Mouse (Mus musculus) neural tube, embryonic 10.5 days (tissue): ENCODE measurements around the gene Sgsm1.

ENCODE experiments used
- DNase-seq: peaks from one replicate; pipeline ENCODE4 v3.0.0-alpha.2; 2017; ENCODE audit warnings: low spot score; ENCODE audit errors: extremely low spot score

The Sgsm1 gene

DNA sequence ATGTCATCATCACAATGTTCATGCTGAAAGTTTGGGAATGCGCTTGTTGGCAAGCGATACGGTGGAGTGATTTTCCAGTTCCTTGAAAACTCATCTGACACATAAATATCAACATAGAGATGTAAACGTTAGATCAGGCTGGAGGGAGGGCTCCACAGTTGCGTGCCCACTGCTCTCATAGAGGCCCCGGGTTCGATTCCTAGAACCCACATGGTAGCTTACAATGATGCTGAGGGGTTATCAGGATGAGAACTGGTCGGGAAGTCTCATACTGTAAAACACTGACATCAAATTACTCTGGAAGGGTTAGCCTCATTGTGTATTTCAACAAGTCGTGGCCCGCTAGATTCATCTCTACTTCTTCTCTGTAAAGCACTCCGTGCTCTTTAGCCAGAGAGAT lies 24.5 kb downstream of the Sgsm1 start:
- DNase-seq, result no peak

DNA sequence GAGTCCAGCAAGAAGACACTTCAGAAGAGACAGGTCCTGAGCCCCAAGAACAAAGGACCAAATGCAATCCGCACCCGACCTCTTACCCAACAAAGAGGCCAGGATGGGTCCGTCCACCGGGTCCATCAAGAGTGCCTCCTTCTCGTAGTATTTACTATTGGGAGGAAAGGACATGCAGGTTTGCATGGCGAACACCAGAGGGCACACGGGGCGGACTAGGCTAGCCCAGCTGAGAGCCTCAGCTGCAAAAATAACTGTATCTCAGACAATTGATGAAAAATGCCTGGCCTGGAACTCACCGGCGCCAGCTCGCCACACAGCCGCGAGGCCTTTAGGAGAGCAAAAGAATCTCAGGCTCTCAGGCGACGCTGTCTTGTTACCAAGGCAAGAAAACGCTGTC lies 25.0 kb downstream of the Sgsm1 start:
- no peak for DNase-seq

DNA sequence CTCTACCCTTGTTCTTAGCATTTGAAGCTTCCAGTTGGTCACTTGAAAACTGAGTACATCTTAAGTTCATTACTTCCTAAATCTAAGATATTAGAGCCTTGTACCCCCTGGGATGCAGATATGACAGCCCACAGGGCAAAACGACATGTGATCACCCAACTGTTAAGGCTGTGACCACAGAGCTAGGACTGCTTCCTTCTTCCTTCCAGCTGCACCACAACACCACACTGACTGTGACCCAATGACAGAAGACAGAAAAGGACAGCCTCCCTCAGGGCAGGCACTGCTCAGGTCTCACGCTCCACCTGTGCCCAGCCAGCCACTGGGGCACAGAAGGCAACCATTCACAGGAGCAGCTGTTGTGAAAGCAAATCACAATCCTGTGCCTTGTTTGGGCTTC lies 26.9 kb downstream of the Sgsm1 start:
- DNase-seq, result no peak

DNA sequence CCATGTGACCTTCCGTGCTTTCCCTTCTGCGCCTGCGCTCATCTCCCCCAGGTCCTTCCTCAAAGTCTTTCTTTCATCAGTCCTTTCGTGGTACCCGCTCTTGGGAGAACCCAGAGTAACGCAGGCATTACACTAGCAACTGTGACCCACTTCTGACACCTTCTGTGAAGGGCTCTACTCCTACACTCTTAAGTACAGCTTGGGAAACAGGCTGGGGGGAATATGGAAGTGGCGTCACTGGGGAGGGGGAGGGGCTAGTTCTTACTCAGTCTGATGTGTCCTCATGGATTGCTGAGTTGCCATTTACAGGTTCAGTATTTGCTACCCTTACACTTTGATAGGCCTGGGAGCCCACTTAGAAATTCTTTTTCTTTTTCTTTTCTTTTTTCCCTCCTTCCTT lies 29.0 kb downstream of the Sgsm1 start:
- no peak for DNase-seq

DNA sequence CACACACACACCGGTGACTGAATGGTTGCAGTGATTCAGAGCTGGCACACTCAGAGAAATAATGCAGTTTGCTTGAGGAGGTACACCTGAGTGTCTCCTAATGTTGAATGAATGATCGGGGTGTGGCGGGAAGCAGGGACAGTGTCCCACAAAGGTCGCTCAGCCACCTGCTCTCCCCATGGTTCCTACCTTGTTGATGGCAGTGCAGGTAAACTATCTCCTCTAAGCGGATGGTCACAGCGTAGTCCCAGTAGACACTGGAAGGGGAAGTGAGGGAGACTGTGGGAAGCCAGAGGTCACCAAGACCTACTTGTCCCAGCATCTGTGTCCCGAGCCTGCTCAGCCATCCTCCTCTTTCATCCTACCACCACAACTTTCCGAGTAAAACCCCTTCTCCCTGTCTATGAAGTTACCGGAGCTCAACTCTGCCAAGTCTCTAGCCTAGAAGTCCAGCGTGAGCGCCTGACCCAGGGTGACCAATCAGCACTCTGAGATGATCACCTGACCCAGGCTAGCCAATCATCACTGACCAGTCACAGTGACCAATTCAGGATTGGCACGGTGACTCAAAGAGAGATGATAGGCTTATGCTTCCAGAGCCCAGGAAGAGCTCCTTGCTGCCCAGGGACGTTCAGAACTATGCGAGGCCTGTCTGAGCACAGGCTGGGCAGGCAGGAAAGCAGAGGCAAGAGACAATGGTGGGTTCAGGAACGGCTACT lies 30.3 kb downstream of the Sgsm1 start:
- peak; percentile 72 for DNase-seq

DNA sequence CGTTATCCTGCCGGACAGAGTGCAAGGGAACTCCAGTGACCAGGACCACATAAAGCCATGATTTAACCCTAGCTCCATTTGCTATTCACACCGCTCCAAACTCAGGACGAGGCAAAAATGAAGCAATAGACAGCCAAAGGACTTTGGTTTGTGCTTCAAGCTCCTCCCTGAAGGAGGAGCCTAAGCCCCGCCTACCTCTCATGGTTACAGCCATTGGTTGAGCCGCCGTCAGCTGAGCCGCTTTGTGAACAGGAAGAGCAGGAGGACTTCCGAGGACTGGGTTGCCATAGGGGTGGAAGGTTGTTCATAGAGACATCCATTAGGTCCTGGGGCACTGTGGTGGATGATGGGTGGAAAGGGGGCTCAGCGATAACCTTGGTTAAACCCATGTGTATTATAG lies 34.7 kb downstream of the Sgsm1 start:
- no peak for DNase-seq

DNA sequence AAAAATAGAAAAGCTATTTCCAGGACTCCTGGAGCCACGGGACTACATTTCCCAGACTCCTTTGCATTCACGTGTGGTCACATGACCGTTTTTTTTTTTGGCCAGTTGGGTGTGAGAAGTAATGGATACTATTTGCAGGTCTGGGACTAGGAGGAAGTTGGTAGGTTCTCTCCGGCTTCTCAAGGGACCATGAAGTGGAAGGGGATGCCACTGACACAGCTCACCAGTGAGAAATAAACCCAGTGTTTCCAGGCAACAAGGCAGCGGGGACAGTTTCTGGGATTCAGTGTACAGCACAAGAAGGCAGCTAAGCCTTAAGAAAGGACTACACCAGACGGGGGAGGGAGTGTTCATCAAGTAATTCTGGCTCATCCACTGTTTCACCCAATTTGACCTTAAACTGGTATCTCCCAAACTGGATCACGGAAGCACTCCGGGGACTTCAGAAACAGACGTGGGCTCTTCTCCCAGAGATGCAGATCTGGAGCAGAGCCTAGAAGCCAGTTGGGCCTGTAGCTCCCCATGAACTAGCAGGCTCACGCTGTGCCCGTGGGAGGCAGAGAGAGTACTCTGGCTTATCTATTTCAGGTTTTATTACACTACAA lies 39.3 kb downstream of the Sgsm1 start:
- DNase-seq, result no peak

DNA sequence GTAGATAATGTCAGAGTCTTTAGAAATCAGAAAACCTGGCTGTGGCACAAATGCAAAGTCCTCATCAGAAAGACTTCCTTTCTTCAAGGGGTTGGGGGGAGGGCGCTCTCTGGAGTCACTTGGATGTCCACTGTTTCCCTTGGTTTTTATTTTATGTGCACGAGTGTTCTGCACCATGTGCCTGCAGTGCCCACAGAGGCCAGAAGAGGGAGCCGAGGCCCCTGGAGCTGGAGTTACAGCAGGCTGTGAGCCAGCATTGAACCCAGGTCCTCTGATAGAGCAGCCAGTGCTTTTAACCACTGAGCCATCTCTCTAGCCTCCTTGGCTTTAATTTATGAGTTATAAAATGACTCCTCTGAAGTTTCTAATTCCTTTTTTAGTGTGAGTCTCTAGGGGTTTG lies 40.5 kb downstream of the Sgsm1 start:
- no peak for DNase-seq

DNA sequence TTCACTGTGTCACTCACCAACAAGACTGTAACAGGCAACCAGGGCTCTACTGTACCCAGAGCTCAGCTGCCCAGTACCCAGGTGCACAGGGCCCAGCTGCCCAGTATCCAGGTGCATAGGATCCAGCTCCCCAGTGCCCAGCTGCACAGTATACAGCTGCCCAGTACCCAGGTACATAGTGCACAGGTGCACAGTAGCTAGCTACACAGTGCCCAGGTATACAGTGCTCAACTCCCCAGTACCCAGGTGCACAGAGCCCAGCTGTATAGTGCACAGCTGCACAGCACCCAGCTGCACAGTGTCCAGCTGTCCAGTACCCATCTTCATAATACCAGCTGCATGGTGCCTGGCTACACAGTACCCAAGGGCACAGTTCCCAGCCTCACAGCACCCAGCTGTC lies 42.3 kb downstream of the Sgsm1 start:
- no peak for DNase-seq

DNA sequence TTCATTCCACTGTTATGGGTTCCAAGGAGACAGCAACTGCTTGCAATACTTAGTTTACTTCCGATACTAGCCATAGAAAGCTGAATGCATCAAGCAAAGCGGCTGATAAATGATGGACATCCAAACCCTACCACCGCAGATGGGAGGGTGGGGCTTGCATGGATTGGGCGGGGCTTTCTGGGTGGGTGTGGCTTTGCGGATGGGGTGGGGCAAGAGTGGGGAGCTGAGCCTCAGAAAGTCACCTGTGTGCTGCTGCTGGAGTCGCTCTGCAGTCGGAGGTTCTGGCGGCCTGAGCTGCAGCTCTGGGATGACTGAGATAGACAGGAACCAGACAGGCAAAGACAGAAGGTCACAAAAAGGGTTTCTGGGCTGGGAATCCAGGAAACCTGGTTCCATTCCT lies 44.9 kb downstream of the Sgsm1 start:
- no peak for DNase-seq

DNA sequence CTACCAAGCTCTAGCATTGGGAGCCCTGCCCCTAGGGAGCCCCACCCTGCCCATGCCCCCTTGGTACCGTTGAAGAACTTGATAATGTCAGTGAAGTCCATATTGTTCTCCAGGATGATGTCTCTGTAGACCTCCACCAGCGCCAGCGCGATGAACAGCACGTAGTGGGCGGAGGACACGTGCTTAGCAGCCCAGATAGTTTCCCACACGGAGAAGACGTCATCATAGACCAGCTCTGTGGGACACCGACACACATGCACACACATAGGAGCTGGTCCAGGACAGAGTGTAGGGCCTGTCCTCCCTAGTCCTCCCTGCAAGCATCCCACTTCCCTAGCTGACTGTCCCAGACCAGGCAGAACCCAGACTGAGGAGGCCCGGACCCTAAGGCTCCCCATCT lies 59.8 kb downstream of the Sgsm1 start:
- DNase-seq, result no peak

DNA sequence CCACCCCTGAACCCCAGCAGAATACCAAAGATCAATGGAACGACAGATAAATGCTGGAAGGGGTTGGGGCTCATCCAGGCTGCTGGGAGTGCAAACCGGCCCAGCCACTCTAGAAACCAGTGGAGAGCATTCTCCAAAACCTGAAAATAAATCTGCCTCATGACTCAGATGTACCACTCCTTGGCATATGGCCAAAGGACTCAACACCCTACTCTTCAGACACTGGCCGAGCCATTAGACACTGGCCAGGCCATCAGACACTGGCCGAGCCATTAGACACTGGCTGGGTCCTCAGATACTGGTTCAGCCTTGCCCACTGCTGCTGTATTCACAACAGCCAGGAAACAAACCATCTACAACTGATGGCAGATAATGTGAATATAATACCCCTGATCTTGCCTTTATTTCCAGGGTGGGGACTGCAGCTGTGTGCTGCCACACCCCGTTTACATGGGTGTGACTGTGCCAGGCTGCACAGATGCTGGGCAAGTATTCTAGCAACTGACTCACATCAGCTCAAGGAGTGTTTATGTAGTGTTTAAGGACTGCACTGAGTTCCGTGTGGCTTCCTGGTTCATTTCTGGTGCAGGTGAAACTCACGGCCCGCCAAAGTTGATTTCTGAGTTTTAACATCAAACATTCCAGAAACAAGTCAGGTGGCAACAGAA lies 61.2 kb downstream of the Sgsm1 start:
- DNase-seq, result no peak

DNA sequence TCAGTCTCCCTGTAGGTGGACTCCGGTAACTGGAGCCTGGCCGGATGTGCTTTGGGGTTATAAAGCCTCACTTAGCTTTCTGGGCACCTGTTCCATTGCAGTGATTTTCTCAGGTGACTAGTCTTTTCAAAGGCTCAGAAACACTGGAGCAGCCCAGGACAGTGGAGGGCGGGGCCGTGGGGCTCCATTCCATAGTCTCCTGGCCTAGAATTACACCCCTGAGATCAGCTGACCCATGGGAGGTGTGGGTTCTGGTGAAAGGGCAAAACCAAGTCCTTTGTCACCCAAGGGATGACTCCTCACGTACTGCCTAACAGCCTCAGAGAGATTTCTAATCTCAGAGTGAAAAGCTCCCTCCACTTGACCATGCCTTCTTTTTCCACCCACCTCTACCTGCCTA lies 80.4 kb downstream of the Sgsm1 start:
- DNase-seq, result no peak

DNA sequence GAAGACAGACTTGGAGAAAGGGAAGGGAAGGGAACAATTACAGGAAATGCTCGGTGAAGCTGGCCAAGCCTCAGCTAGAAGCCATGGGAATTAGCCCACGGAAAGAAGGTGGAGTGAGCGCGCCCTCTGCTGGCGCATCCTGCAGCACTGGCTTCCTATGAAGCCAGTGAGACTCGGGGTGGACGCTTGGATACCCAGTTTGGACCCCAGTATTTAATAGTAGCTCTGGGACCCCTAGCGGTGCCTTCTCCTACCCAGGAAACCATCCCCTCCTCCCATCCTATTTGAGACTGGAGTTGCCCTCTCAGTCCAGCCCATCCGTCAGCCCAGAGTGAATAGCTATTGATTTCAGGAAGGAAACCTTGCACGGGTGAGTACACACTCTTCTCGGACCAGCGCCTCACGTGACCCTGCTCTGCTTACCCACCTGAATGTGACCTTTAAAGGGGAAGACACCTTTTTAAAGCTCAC lies 83.9 kb downstream of the Sgsm1 start, which contains the start of gene Tmem211:
Tmem211 (plus strand) TSS at position 278 of the 471 bp plus-strand sequence.
- peak; percentile 89 for DNase-seq

DNA sequence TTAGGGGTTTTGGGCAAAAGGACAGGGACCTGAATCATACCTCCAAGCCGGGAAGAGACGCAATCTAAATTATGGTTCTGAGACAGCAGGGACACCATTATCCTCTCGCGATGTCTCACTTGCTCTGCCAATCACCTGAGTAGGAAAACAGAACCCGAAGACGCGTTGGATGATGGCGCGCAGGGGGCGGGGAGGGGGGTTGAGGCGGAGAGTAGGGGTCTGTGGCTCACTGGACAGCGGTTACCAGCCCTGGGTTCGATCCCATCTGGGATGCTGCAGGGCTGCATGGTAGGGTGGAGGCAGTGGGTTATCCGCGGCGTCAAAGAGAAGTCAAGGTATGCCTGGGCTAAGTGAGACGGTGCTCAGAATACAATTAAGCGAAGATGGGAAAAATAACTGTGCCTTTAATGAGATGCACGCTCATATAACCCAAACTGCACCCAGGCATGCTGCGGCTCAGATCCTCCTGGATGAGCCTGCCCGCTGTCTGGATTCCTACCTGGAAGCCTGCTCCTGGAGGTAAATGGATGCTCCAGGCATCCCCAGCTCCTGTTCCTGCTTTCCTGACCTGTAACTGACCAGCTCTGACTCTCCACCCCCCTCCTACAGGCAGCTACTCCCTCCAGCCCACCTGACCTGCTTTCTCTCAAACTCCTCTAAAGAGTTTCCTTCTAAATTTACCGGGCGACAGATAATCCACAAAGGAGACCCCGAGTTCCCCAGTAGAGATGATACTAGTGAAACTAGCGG lies 84.7 kb downstream of the Sgsm1 start:
- peak; percentile 58 for DNase-seq

DNA sequence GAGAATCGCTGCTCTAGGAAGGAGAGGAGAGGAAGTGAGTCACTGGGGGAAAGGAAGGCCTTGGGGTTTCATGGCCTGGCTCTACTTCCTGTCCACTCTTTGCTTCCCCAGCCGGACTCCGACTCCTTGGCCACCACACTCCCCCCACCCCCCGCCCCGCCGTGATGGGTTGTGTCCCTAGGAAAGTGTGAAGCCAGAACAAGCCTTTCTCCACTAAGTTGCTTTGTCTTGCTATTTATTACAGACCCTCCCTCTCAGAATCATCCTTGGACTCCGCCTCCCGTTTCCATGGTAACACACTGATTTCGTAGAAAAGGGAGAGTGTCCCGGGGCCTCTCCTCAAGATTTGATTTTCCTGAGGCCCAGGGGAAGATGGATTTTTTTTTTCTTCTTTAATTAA lies 85.3 kb downstream of the Sgsm1 start:
- peak; percentile 60 for DNase-seq

DNA sequence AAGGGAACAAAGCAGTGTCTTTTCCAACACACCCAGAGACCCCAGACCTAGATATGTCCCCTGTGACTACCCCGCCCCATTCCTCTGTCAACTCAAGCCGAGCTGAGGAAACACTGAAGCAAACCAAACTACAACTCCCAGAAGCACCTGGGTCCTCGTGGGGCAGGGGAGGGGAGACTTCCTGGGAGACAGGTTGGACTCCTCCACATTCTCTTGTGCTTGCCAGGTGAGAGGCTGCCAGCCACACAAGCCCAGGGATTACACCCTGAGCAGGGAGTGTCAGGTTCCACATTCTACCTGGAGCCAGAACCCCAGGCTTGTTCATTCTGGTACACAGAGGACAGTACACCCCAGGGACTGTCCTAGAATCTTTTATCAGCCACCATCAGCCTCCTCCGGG lies 86.7 kb downstream of the Sgsm1 start:
- DNase-seq, result no peak

DNA sequence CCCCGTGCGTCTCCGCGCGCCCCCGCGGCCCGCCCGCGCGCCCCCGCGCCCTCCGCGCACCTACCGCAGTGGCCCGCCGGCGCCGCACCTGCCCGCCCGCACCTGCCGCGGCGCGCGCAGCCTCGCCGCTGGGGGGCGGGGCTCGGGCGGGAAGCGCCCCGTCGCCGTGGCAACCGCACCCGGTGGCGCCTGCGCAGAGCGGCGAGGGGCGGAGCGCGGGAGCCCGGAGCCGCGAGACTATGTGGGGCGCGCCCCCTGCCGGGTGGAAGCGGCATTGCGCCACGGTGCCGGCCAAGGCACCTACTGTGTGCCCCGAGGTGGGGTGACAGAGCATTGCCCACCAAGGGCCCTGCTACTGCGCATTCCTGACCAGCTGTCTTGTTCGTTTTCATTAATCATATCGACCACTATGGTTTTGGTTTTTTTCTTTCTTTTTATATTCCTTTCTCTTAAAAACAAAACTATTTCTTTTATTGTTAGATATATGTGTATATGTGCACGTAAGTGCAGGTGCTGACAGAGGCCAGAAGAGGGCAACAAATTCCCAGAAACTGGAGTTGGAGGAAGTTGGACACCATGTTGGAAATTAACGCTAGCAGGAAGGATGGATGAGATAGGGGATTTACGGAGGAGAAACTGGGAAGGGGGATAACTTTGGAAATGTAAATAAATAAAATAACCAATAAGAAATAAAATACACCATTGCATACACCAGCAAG lies 89.3 kb downstream of the Sgsm1 start, which contains the start of gene 2900026A02Rik:
2900026A02Rik (minus strand) TSS at position 90 of the 719 bp plus-strand sequence.
- DNase-seq, result peak; percentile 73

DNA sequence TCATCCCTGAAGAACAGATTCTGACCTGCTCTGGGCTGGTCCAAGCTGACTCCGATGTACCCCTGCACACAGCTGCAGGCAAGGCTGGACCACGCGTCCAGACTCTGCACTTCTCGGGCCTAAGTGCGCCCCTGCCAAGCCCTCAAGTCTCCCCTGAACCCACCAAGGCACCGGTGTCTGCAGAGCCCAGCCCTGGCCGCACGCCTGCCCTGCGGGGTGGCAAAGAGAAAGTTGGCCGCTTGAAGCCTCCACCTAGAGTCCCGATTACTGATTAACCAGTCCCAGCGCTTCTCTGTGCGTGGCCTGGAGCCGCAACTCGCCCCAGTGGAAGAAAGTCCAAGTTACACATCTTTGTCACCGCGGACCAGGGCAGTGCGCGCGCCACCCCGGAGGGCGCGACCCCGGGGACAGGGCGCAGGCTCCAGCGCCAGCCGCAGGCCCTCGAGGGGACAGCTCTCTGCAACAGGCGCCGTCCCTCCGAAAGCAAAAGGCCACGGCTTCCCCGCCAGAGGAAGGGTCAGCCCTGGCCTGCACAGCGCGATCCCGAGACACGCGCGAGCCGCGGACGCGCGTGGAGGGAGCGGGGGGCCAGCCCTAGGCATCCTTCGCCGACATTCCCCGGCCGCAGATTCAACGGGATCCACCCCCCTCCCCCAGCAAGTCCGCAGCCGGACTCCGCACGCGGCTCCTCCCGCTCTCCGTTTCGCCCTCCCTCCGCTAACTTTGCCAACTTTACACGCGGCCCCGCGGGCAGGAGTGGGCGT lies 90.0 kb downstream of the Sgsm1 start:
- DNase-seq, result peak; percentile 59

DNA sequence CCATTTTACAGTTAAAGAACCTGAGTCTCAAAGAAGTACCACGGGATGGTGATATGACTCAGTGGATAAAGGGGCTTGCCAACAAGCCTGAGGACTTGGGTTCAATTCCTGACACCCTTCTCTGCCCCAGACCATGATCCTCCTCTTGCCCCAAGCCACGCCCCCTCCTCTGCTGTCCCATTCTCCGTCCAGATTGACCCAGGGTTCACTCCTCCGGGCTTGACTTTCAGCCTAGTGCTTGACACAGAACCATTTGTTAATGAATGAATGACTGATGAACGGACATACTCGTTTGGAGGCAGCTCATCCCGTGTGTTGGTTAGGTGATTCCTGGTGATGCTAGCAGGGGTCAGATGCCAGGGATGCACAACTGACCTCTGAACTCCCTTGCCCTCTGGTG lies 90.7 kb downstream of the Sgsm1 start:
- no peak for DNase-seq
